Comparison of ENCODE assay signal across 10 mouse cellular contexts in the genomic region with DNA sequence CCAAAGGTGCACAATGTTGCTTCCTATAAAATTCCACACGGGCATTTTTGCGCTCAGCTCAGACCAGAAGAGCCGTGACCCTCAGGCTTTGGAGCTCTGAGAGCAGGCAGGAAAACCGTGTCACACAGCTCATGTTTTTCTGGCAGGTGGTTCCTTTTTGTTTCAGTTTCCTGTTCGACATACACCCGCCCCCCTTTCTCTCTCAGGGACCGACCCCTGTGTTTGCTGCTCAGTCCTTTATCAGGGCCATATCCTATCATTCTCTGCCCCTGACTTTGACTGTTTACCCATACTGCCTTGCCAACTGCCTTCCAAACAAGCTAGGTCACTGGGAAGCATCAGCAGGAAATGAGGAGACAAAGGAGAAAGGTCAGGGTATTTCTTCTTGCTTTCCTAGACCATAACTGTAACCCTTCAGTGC.
DNase-seq lines count a peak whose midpoint lies in the region; ATAC-seq lines count a peak whose summit lies in the region.
"Had no signal": no experiment of that assay in that cellular context is flagged by ENCODE, and none has a peak within 500 bp of the region (broad histone marks: within the 10 kb centered on the region; RNA-seq: fewer than 3 reads in every experiment).

No protein-coding gene starts in this region.

- H3K9me3 ChIP-seq in liver, embryonic 15.5 days (replicated peaks): no peaks in the 10 kb centered on the region
- H3K9me3 ChIP-seq in midbrain, embryonic 14.5 days (ENCODE audit: control insufficient read depth, low read length): no peaks in the 10 kb centered on the region
- no peaks in the 10 kb centered on the region for H3K9me3 ChIP-seq in forebrain, embryonic 11.5 days (ENCODE audit: control insufficient read depth, low read length)

- H3K4me1 ChIP-seq in liver, embryonic 15.5 days (replicated peaks): peaks cover 8% of the 10 kb centered on the region
- no peaks in the 10 kb centered on the region for H3K4me1 ChIP-seq in midbrain, embryonic 14.5 days (ENCODE audit: control insufficient read depth, insufficient read depth, low read length)
- no peaks in the 10 kb centered on the region for H3K4me1 ChIP-seq in forebrain, embryonic 11.5 days (replicated peaks; ENCODE audit: control insufficient read depth, insufficient read depth, low read length)

- DNase-seq in embryo, embryonic 11 days: peak; percentile 24
- DNase-seq in embryo, embryonic 10.5 days (ENCODE audit: low spot score): no peak
- peak; percentile 70 for DNase-seq in induced T-regulatory cell, adult 2 months (ENCODE audit: low read depth)
- peak; percentile 72 for DNase-seq in thymus, postnatal 14 days
- DNase-seq in midbrain, embryonic 14.5 days: no peak
- DNase-seq in testis, postnatal 14 days (ENCODE audit: low spot score): no peak
- no peak for DNase-seq in forebrain, embryonic 11.5 days (ENCODE audit: low spot score)

- H3K36me3 ChIP-seq in liver, embryonic 15.5 days (replicated peaks): no peaks in the 10 kb centered on the region
- H3K36me3 ChIP-seq in midbrain, embryonic 14.5 days (ENCODE audit: control insufficient read depth, insufficient read depth, low read length): no peaks in the 10 kb centered on the region
- no peaks in the 10 kb centered on the region for H3K36me3 ChIP-seq in forebrain, embryonic 11.5 days (ENCODE audit: control insufficient read depth, insufficient read depth, low read length)

- H3K27ac ChIP-seq in liver, embryonic 15.5 days (replicated peaks): no peak overlapping the region
- no peak overlapping the region for H3K27ac ChIP-seq in midbrain, embryonic 14.5 days (replicated peaks; ENCODE audit: low read depth, low read length)
- no peak overlapping the region for H3K27ac ChIP-seq in forebrain, embryonic 11.5 days (ENCODE audit: low read depth, low read length)

- WGBS in liver, embryonic 15.5 days (ENCODE audit: insufficient replicate concordance): 12% methylated on average over 7 of the region's 7 CpGs
- WGBS in midbrain, embryonic 14.5 days: 71% methylated on average over 7 of the region's 7 CpGs
- 78% methylated on average over 7 of the region's 7 CpGs for WGBS in forebrain, embryonic 11.5 days

- H3K27me3 ChIP-seq in liver, embryonic 15.5 days: no peaks in the 10 kb centered on the region
- H3K27me3 ChIP-seq in midbrain, embryonic 14.5 days (ENCODE audit: control insufficient read depth, insufficient read depth, low read length): no peaks in the 10 kb centered on the region
- no peaks in the 10 kb centered on the region for H3K27me3 ChIP-seq in forebrain, embryonic 11.5 days (ENCODE audit: control insufficient read depth, insufficient read depth, low read length)

- peak; percentile 52 for ATAC-seq in liver, embryonic 15.5 days (ENCODE audit: insufficient read depth)
- ATAC-seq in midbrain, embryonic 14.5 days (ENCODE audit: low FRiP score, low TSS enrichment): no peak
- no peak for ATAC-seq in forebrain, embryonic 11.5 days (replicated peaks; ENCODE audit: low FRiP score)

- no peak overlapping the region for H3K4me3 ChIP-seq in liver, embryonic 15.5 days (replicated peaks)
- H3K4me3 ChIP-seq in midbrain, embryonic 14.5 days (replicated peaks; ENCODE audit: low read depth, low read length): no peak overlapping the region
- H3K4me3 ChIP-seq in forebrain, embryonic 11.5 days (ENCODE audit: low read depth, low read length): no peak overlapping the region
- H3K4me3 ChIP-seq: erythroblast, embryonic 14.5 days; myocyte had no signal

- H3K9ac ChIP-seq in liver, embryonic 15.5 days: no peak overlapping the region
- H3K9ac ChIP-seq in midbrain, embryonic 14.5 days (replicated peaks; ENCODE audit: low read length): no peak overlapping the region
- no peak overlapping the region for H3K9ac ChIP-seq in forebrain, embryonic 11.5 days (ENCODE audit: low read length)

- H3K4me2 ChIP-seq in liver, embryonic 15.5 days: peak overlapping the region; percentile 13; the same call in 1 of the 2 replicates
- no peak overlapping the region for H3K4me2 ChIP-seq in midbrain, embryonic 14.5 days (ENCODE audit: low read length)
- H3K4me2 ChIP-seq in forebrain, embryonic 11.5 days (ENCODE audit: low read depth, low read length, severe bottlenecking): no peak overlapping the region

Comparison
In these comparisons a context has a peak if more than half of its experiments do, and no peak if none do; other contexts are left out.
1. DNase-seq: peak in embryo, embryonic 11 days (single experiment), induced T-regulatory cell, adult 2 months (single experiment) and thymus, postnatal 14 days (single experiment); none in embryo, embryonic 10.5 days (single experiment), midbrain, embryonic 14.5 days (single experiment), testis, postnatal 14 days (single experiment) and forebrain, embryonic 11.5 days (single experiment).